Mouse (Mus musculus) embryonic facial prominence, embryonic 15.5 days (tissue): ENCODE measurements around the gene Dbf4. TPM values are rescaled to one million over a fixed set of nuclear protein-coding genes. Genes with fewer than 3 reads are reported as not detected.
A peak's percentile ranks its signal among the peaks of the same experiment; 100 is the strongest.

Experiments
- ATAC-seq: fragments of 200-750 bp; cut with Nextera tagmentation; 2 replicates; pipeline ENCODE4 v1.8.0; 2017; ENCODE audit warnings: low read depth, moderate TSS enrichment; ENCODE audit not compliant: insufficient number of reproducible peaks, low FRiP score, low TSS enrichment
- H3K27ac ChIP-seq: fragments of 300-500 bp; sonication (generic); replicated peaks from 2 replicates; pipeline ENCODE4 v1.5.1; 2015; ENCODE audit warnings: mild to moderate bottlenecking, inconsistent platforms
- H3K27me3 ChIP-seq: fragments of 300-500 bp; sonication (generic); 2 replicates; pipeline ENCODE4 v1.6.1; 2015; ENCODE audit warnings: inconsistent platforms
- H3K36me3 ChIP-seq: fragments of 300-500 bp; sonication (generic); 2 replicates; pipeline ENCODE4 v1.6.1; 2015; ENCODE audit warnings: mild to moderate bottlenecking, inconsistent platforms
- H3K4me1 ChIP-seq: fragments of 300-500 bp; sonication (generic); 2 replicates; pipeline ENCODE4 v1.6.1; 2015; ENCODE audit warnings: inconsistent platforms
- H3K4me2 ChIP-seq: fragments of 300-500 bp; sonication (generic); replicated peaks from 2 replicates; pipeline ENCODE4 v1.6.1; 2015; ENCODE audit warnings: mild to moderate bottlenecking, inconsistent platforms
- H3K4me3 ChIP-seq: fragments of 300-500 bp; sonication (generic); replicated peaks from 2 replicates; pipeline ENCODE4 v1.5.1; 2015; ENCODE audit warnings: mild to moderate bottlenecking, inconsistent platforms
- H3K9ac ChIP-seq: fragments of 300-500 bp; sonication (generic); 2 replicates; pipeline ENCODE4 v1.6.1; 2015; ENCODE audit warnings: inconsistent platforms
- H3K9me3 ChIP-seq: fragments of 300-500 bp; sonication (generic); replicated peaks from 2 replicates; pipeline ENCODE4 v1.6.1; 2016; ENCODE audit warnings: inconsistent platforms
- WGBS: fragments of 180-500 bp; shearing (Covaris S2); methylation state at CpG from one replicate; pipeline ENCODE4 v1.1.7; 2015; 5-methylcytosine and 5-hydroxymethylcytosine counted together
- polyA plus RNA-seq: library from polyadenylated mRNA; unstranded; fragments of >200 nt; fragmentation: Nextera tagmentation; extraction: Ambion mirVana; gene quantifications from 2 replicates; pipeline ENCODE4 v1.2.1, GENCODE M21; 2015

Dbf4 gene
- polyA plus RNA-seq, 1 experiment from 2014 or later = 28.0 TPM

DNA sequence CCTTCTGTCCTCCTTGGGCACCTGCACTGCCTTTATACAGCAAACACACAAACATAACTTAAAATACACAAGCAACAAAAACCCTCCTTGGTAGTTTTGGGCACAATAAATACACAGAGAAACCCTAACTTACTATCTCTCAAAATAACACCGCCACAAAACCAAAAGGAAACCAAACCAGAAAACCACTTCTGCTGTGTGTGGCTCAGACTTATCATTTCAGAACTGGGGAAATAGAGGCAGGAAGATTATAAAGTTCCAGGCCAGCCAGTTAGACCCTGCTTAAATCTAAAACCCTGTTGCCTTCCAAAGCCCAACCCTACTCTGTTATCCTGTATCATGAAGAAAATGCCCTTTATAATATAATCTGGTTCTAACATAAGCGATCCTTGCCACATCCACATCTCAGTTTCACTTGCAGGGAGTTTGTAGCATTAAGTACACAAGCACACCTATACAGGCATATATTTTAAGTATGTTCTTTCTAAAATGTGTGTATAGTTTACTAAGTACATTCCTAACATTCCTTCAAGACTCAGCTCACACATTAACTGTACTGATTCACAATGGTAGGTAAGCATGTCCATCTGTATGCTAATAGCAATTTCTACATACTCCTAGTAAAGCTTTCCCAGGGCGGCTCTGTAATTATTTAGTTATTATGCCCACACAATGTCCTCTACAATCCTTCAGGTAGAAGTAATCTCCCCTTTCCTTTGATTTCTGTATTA lies 5.7 kb downstream of the Dbf4 start:
- no peaks in the 10 kb centered on the region for H3K9me3 ChIP-seq
- H3K9ac ChIP-seq = no peak overlapping the region
- H3K27ac ChIP-seq = no peak overlapping the region
- H3K4me1 ChIP-seq = 0 out of 2 replicates have a peak, but pooled peaks cover 3% of the 10 kb centered on the region
- WGBS = 87% methylated on average over 3 of the region's 3 CpGs
- H3K36me3 ChIP-seq = peaks cover 23% of the 10 kb centered on the region; the same call in 1 of the 2 replicates
- H3K4me3 ChIP-seq = no peak overlapping the region
- no peak for ATAC-seq
- no peak overlapping the region for H3K4me2 ChIP-seq
- no peaks in the 10 kb centered on the region for H3K27me3 ChIP-seq

DNA sequence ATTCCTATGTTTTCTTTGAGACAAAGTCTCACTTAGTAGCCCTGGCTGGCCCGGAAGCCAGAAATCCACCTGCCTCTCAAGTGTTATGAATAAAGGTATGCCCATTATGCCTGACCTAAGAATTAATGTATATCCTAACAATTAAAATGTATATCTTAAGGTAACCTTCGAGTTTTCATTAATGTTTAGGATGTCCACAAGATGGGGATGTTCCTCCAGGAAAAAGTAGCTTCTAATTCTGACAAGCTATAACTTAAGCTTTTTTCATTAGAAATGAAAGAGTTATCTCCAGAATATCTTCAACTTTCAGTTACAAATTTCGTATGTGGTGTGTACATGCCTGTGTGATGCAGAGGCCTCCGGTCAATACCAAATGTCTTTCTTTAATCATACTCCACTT lies 13.8 kb downstream of the Dbf4 start:
- Histone ChIP-seq H3K4me3 (no peak overlapping the region), H3K9ac (no peak overlapping the region), H3K27me3 (no peaks in the 10 kb centered on the region), H3K4me1 (no peaks in the 10 kb centered on the region), H3K36me3 (peaks cover 33% of the 10 kb centered on the region), H3K9me3 (no peaks in the 10 kb centered on the region), H3K4me2 (no peak overlapping the region), H3K27ac (no peak overlapping the region)
- ATAC-seq = no peak
- 85% methylated on average over 4 of the region's 4 CpGs for WGBS

- no peak overlapping the region for H3K4me2 ChIP-seq
- H3K36me3 ChIP-seq = peaks cover 29% of the 10 kb centered on the region
These were observed 24.8 kb downstream of the Dbf4 start for GRCm38 (mm10) chr5:8397587-8398249.

DNA sequence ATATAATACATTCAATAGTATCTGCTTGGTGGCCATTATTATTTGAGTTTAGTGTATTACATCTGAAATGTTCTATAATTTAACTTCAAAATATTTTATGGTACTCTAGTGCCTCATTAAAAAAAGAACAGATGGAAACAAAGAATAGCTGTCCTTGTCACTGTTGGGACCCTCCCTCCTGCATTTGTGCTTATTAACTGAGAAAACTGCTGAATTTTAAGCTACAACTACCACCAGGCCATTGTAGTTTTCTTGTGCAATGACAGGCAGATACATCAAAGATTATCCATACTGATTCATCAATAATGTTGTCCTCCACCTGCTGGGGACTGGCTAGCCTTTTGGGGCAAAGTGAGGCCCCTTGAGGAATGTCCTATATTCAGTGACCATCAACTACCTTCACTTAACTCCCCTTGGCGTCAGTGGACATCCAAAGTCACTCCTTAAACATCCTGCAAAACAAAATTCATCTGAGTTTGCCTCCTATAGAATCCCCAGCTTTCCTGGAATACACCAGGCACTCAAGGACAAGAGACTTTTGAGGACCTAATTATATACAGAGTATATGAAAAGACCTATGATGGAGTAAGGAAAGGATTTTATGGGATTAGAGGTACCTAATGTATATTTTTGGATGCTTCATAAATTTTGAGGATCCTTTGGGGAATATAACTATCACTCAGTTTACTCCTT lies 28.5 kb downstream of the Dbf4 start:
- no peak for ATAC-seq
- H3K4me2 ChIP-seq = no peak overlapping the region
- peaks cover 22% of the 10 kb centered on the region for H3K36me3 ChIP-seq
- no peaks in the 10 kb centered on the region for H3K9me3 ChIP-seq
- H3K27ac ChIP-seq = no peak overlapping the region
- H3K9ac ChIP-seq = no peak overlapping the region
- 72% methylated on average over 1 of the region's 1 CpGs for WGBS
- no peaks in the 10 kb centered on the region for H3K4me1 ChIP-seq
- no peak overlapping the region for H3K4me3 ChIP-seq
- no peaks in the 10 kb centered on the region for H3K27me3 ChIP-seq

More at GRCm38 (mm10) chr5:8397587-8398249, 24.8 kb downstream of the Dbf4 start:
- Histone ChIP-seq H3K4me3 (no peak overlapping the region), H3K27me3 (no peaks in the 10 kb centered on the region), H3K27ac (no peak overlapping the region), H3K9me3 (no peaks in the 10 kb centered on the region), H3K9ac (no peak overlapping the region), H3K4me1 (no peaks in the 10 kb centered on the region)
- 94% methylated on average over 13 of the region's 13 CpGs for whole genome bisulfite sequencing
- no peak for ATAC-seq

DNA sequence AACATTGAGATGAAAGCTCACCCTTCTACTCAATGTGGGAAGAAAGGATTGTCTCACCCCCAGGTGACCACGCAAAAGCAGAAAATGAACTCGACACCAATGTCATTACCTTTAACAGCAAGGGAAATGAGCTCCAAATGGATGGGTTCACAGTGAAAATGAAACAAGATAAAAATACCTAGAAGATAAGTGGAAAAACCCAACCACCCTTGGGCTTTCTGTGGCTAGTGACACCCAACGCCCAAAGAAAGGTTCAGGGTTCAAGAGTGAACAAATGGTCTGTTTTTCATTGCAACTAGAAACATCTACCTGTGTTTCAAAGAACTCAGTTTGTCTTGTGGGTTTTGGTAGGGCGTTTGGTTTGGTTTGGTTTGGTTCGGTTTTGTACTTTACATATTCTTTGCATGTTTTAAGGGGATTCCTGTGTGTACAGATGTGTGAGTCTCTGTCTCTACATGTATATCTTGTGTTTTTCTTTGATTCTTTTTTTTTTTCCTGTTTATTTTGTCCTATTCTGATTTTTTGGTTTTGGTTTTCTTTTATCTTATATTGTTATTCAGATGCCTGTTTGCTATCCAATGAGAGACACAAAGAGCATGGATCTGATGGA lies 48.1 kb downstream of the Dbf4 start:
- Histone ChIP-seq H3K27me3 (no peaks in the 10 kb centered on the region), H3K36me3 (no peaks in the 10 kb centered on the region), H3K4me1 (no peaks in the 10 kb centered on the region), H3K9ac (no peak overlapping the region), H3K4me2 (no peak overlapping the region), H3K9me3 (no peaks in the 10 kb centered on the region), H3K27ac (no peak overlapping the region), H3K4me3 (no peak overlapping the region)
- no peak for ATAC-seq
- 76% methylated on average over 5 of the region's 5 CpGs for WGBS

- Histone ChIP-seq H3K27ac (no peak overlapping the region), H3K27me3 (no peaks in the 10 kb centered on the region), H3K4me1 (no peaks in the 10 kb centered on the region), H3K9me3 (no peaks in the 10 kb centered on the region), H3K4me2 (no peak overlapping the region), H3K9ac (no peak overlapping the region), H3K36me3 (no peaks in the 10 kb centered on the region), H3K4me3 (no peak overlapping the region)
- 53% methylated on average over 4 of the region's 4 CpGs for WGBS
- no peak for ATAC-seq
These were observed 49.1 kb downstream of the Dbf4 start for GRCm38 (mm10) chr5:8373415-8373814.

GRCm38 (mm10) chr5:8368781-8369180 lies 53.7 kb downstream of the Dbf4 start:
- Histone ChIP-seq H3K27ac (no peak overlapping the region), H3K27me3 (no peaks in the 10 kb centered on the region), H3K4me3 (no peak overlapping the region), H3K4me1 (peaks cover 6% of the 10 kb centered on the region; the same call in 1 of the 2 replicates), H3K9me3 (no peaks in the 10 kb centered on the region), H3K9ac (no peak overlapping the region), H3K4me2 (no peak overlapping the region), H3K36me3 (no peaks in the 10 kb centered on the region)
- no peak for ATAC-seq
- WGBS = 80% methylated on average over 5 of the region's 5 CpGs

DNA sequence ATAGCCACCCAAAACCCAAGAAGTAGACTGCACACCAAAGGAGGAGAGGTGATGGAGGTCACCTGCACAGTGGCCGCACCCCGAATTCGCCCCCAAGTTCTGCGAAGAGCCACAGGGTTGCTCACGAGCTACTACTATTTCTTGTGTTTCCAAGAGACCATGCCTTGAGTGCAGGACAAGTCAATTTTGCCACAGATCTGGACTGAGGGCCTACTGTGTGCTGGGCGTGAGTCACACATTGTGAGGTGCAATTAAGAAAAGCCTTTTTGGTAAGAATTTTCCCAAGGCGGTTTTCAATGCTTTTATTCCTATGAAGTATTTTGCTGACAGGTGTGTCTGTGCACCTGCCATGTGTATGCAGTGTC lies 54.2 kb downstream of the Dbf4 start:
- Histone ChIP-seq H3K9me3 (no peaks in the 10 kb centered on the region), H3K4me2 (peak overlapping the region; percentile 92), H3K36me3 (no peaks in the 10 kb centered on the region), H3K27me3 (no peaks in the 10 kb centered on the region), H3K27ac (no peak overlapping the region), H3K4me1 (peaks cover 6% of the 10 kb centered on the region; the same call in 1 of the 2 replicates), H3K4me3 (peak overlapping the region; percentile 74), H3K9ac (no peak overlapping the region)
- ATAC-seq = no peak
- 36% methylated on average over 7 of the region's 7 CpGs for WGBS

- H3K36me3 ChIP-seq = no peaks in the 10 kb centered on the region
- peaks cover 6% of the 10 kb centered on the region; the same call in 1 of the 2 replicates for H3K4me1 ChIP-seq
- no peak within 1 kb of the TSS for H3K27ac ChIP-seq
- ATAC-seq = peak; percentile 95
- no peaks in the 10 kb centered on the region for H3K27me3 ChIP-seq
- H3K4me2 ChIP-seq = peak within 1 kb of the TSS; percentile 92
- H3K9ac ChIP-seq = peak within 1 kb of the TSS; percentile 59
- no peaks in the 10 kb centered on the region for H3K9me3 ChIP-seq
- WGBS = under 1% methylated on average over 55 of the region's 55 CpGs
- H3K4me3 ChIP-seq = peak within 1 kb of the TSS; percentile 74
These were observed 54.7 kb downstream of the Dbf4 start, which contains the start of gene Adam22 for GRCm38 (mm10) chr5:8367614-8368327. Adam22 (minus strand) TSS chr5:8368160.

DNA sequence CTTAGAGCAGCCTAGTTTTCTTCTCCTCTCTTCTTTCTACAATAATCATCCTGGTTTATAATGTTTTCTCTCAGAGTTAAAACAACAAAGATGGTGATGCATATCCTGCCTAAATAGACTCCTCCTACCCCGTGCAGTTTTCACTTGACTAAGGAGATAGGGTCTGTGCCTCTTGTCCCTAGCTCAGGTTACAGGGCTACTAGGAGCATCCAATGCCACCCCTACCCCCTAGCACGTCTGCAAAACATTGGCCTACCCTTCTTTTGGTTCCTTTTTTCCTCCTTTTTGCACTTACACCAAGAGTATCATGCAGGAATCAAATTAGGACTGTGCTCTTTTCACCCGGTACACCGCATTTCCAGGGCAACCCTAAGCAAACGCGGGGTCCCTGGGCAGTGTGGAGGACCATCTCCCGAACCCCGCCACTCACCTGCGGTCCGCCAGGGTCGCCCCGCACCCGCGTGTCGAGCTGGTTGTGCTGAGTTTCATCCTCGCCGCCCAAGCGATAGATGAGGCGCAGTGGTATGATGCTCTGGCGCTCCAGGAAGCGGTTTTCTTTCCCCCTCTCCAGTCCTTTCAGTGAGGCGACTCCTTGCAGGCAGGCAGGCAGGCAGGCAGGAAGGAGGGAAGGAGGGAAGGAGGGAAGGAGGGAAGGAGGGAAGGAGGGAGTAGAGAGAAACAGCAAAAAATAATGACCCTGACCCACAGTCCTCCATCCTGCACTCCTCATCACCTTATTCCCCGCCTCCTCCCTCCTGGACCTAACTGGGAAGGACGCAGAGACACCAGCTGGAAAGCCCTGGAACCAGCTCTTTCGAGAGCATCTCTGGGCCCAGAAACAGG lies 55.5 kb downstream of the Dbf4 start:
- peak overlapping the region; percentile 92 for H3K4me2 ChIP-seq
- H3K9me3 ChIP-seq = no peaks in the 10 kb centered on the region
- no peaks in the 10 kb centered on the region for H3K27me3 ChIP-seq
- 3% methylated on average over 24 of the region's 25 CpGs for WGBS
- peaks cover 6% of the 10 kb centered on the region; the same call in 1 of the 2 replicates for H3K4me1 ChIP-seq
- no peaks in the 10 kb centered on the region for H3K36me3 ChIP-seq
- no peak overlapping the region for H3K27ac ChIP-seq
- peak overlapping the region; percentile 59 for H3K9ac ChIP-seq
- no peak for ATAC-seq
- H3K4me3 ChIP-seq = peak overlapping the region; percentile 74
